Comparison of ENCODE assay signal across 8 mouse cellular contexts in genomic region chr11:81153161-81153840, GRCm38 (mm10).
DNase-seq lines count a peak whose midpoint lies in the region; ATAC-seq and TF ChIP-seq lines count a peak whose summit lies in the region.

No protein-coding gene starts in this region.

- H3K4me2 ChIP-seq in lung, embryonic 14.5 days = peak overlapping the region; percentile 94
- peak overlapping the region; percentile 96 for H3K4me2 ChIP-seq in kidney, postnatal 0 days (ENCODE audit: low read length)
- H3K4me2 ChIP-seq in liver, embryonic 11.5 days = peak overlapping the region; percentile 76

- WGBS in lung, embryonic 14.5 days = under 1% methylated on average over 57 of the region's 57 CpGs
- WGBS in kidney, postnatal 0 days = under 1% methylated on average over 57 of the region's 57 CpGs
- 1% methylated on average over 57 of the region's 57 CpGs for WGBS in liver, embryonic 11.5 days
- 3% methylated on average over 57 of the region's 57 CpGs for WGBS in thymus, adult 2 months

- no peak for TF ChIP-seq CTCF in lung, embryonic 14.5 days (IDR thresholded peaks at IDR 0.05; ENCODE audit: low read depth)
- TF ChIP-seq CTCF in kidney, postnatal 0 days (IDR thresholded peaks at IDR 0.05; ENCODE audit: low read depth) = peak; percentile 39; the same call in 1 of the 2 replicates
- no peak for TF ChIP-seq CTCF in thymus, adult 2 months (IDR thresholded peaks at IDR 0.05; ENCODE audit: borderline replicate concordance, control insufficient read depth, extremely low read depth, insufficient read depth, low read length, poor library complexity)

- peak; percentile 73 for DNase-seq in lung, embryonic 14.5 days
- no peak for DNase-seq in lung, postnatal 14 days
- DNase-seq in cerebellum, postnatal 25 days = peak; percentile 80 to 81
- peak; percentile 75 to 84 for DNase-seq in frontal cortex, postnatal 36 days (ENCODE audit: low spot score in 2 of 2)
- peak; percentile 81 for DNase-seq in kidney, postnatal 0 days (ENCODE audit: low spot score)
- peak; percentile 58 for DNase-seq in liver, embryonic 11.5 days (ENCODE audit: low spot score)
- peak; percentile 86 for DNase-seq in right cerebral cortex, adult 18-20 months
- DNase-seq in thymus, adult 2 months = no peak

- no peak overlapping the region for H3K27ac ChIP-seq in lung, embryonic 14.5 days (ENCODE audit: low read depth)
- H3K27ac ChIP-seq in kidney, postnatal 0 days = no peak overlapping the region
- H3K27ac ChIP-seq in liver, embryonic 11.5 days (ENCODE audit: low read depth, low read length) = no peak overlapping the region
- H3K27ac ChIP-seq in thymus, adult 2 months (ENCODE audit: control insufficient read depth, insufficient read depth, low read length) = no peak overlapping the region

- no peaks in the 10 kb centered on the region for H3K36me3 ChIP-seq in lung, embryonic 14.5 days (ENCODE audit: insufficient read depth)
- no peaks in the 10 kb centered on the region for H3K36me3 ChIP-seq in kidney, postnatal 0 days (ENCODE audit: insufficient read depth, low read length)
- H3K36me3 ChIP-seq in liver, embryonic 11.5 days (ENCODE audit: control insufficient read depth, insufficient read depth, low read length) = no peaks in the 10 kb centered on the region
- no peaks in the 10 kb centered on the region for H3K36me3 ChIP-seq in thymus, adult 2 months (ENCODE audit: control insufficient read depth, insufficient read depth, low read length)

- no peak for TF ChIP-seq POLR2A in thymus, adult 2 months (IDR thresholded peaks at IDR 0.05; ENCODE audit: control insufficient read depth, extremely low read depth, insufficient read depth, low read length, poor library complexity)

- H3K9ac ChIP-seq in lung, embryonic 14.5 days = no peak overlapping the region
- no peak overlapping the region for H3K9ac ChIP-seq in kidney, postnatal 0 days (ENCODE audit: low read depth, low read length)
- no peak overlapping the region for H3K9ac ChIP-seq in liver, embryonic 11.5 days (ENCODE audit: low read depth, low read length)

- H3K9me3 ChIP-seq in lung, embryonic 14.5 days (ENCODE audit: low read depth, low read length) = no peaks in the 10 kb centered on the region
- no peaks in the 10 kb centered on the region for H3K9me3 ChIP-seq in kidney, postnatal 0 days (replicated peaks; ENCODE audit: low read length)
- no peaks in the 10 kb centered on the region for H3K9me3 ChIP-seq in liver, embryonic 11.5 days (ENCODE audit: control insufficient read depth, low read length)

- H3K4me1 ChIP-seq in lung, embryonic 14.5 days (ENCODE audit: insufficient read depth) = 0 out of 2 replicates have a peak, but pooled peaks cover 3% of the 10 kb centered on the region
- peaks cover 16% of the 10 kb centered on the region; the same call in 1 of the 2 replicates for H3K4me1 ChIP-seq in kidney, postnatal 0 days (replicated peaks; ENCODE audit: insufficient read depth, low read length)
- H3K4me1 ChIP-seq in liver, embryonic 11.5 days (replicated peaks; ENCODE audit: control insufficient read depth, insufficient read depth, low read length) = no peaks in the 10 kb centered on the region
- no peaks in the 10 kb centered on the region for H3K4me1 ChIP-seq in thymus, adult 2 months (replicated peaks; ENCODE audit: control insufficient read depth, insufficient read depth, low read length)

- peaks cover 71% of the 10 kb centered on the region for H3K27me3 ChIP-seq in lung, embryonic 14.5 days (ENCODE audit: insufficient read depth, low read length)
- peaks cover 16% of the 10 kb centered on the region for H3K27me3 ChIP-seq in kidney, postnatal 0 days (ENCODE audit: insufficient read depth, low read length)
- H3K27me3 ChIP-seq in liver, embryonic 11.5 days (replicated peaks; ENCODE audit: control insufficient read depth, insufficient read depth, low read length) = peaks cover 55% of the 10 kb centered on the region
- no peaks in the 10 kb centered on the region; the same call in 1 of the 2 replicates for H3K27me3 ChIP-seq in thymus, adult 2 months (ENCODE audit: control insufficient read depth, insufficient read depth, low read length)

- H3K4me3 ChIP-seq in lung, embryonic 14.5 days (ENCODE audit: low read depth, low read length) = peak overlapping the region; percentile 49
- peak overlapping the region; percentile 57 for H3K4me3 ChIP-seq in kidney, postnatal 0 days (replicated peaks; ENCODE audit: low read depth, low read length)
- H3K4me3 ChIP-seq in liver, embryonic 11.5 days (ENCODE audit: low read depth, low read length) = peak overlapping the region; percentile 54
- no peak overlapping the region for H3K4me3 ChIP-seq in thymus, adult 2 months (ENCODE audit: control insufficient read depth, insufficient read depth, low read length)

- peak; percentile 74 for ATAC-seq in lung, embryonic 14.5 days (ENCODE audit: insufficient read depth)
- ATAC-seq in kidney, postnatal 0 days (replicated peaks; ENCODE audit: low FRiP score, low read depth) = peak; percentile 62
- no peak for ATAC-seq in liver, embryonic 11.5 days (replicated peaks; ENCODE audit: low FRiP score)

Comparison
In these comparisons a context has a peak if more than half of its experiments do, and no peak if none do; other contexts are left out.
1. DNase-seq: peak in lung, embryonic 14.5 days (single experiment), cerebellum, postnatal 25 days (2 of 2), frontal cortex, postnatal 36 days (2 of 2), kidney, postnatal 0 days (single experiment), liver, embryonic 11.5 days (single experiment) and right cerebral cortex, adult 18-20 months (single experiment); none in lung, postnatal 14 days (single experiment) and thymus, adult 2 months (single experiment).
2. Peak in every context shown above with its lines, with median percentiles within 50 percentile points of each other: H3K4me2 ChIP-seq.